ENCODE assay signal across 8 mouse cellular contexts in the genomic region with DNA sequence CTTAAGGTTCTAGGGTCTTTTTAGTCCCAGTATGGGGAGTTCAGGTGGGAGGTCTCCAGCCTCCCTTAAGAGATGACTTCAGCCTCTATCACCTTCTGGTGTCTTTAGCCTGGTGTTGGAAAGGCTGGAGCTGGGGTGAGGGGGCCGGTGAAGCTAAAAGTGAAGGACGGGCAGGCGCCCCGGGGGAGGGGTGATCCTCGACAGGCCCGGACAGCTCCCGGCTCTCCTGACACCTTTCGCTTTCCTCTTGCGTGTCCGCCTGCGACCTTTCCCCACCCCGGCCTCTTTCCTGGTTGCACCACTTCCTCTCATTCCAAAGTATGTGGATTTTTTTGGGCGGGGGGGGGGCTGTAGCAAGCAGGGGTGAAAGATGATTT. TPM values are rescaled to one million over a fixed set of nuclear protein-coding genes. Genes with fewer than 3 reads are reported as not detected.
DNase-seq lines count a peak whose midpoint lies in the region; ATAC-seq and TF ChIP-seq lines count a peak whose summit lies in the region.

No protein-coding gene starts in this region.

- no peaks in the 10 kb centered on the region for H3K79me2 ChIP-seq in macrophage (ENCODE audit: inconsistent target)

- H3K4me2 ChIP-seq in kidney, embryonic 15.5 days: peak overlapping the region; percentile 92
- peak overlapping the region; percentile 91 for H3K4me2 ChIP-seq in forebrain, postnatal 0 days (ENCODE audit: low read depth)

- no peak overlapping the region for H3K27ac ChIP-seq in kidney, embryonic 15.5 days
- no peak overlapping the region for H3K27ac ChIP-seq in forebrain, postnatal 0 days (ENCODE audit: low read depth, low read length)
- no peak overlapping the region for H3K27ac ChIP-seq in macrophage

- H3K9me3 ChIP-seq in kidney, embryonic 15.5 days (replicated peaks): no peaks in the 10 kb centered on the region
- no peaks in the 10 kb centered on the region for H3K9me3 ChIP-seq in forebrain, postnatal 0 days (ENCODE audit: low read length)

- no peak for TF ChIP-seq CTCF in forebrain, postnatal 0 days (IDR thresholded peaks at IDR 0.05; ENCODE audit: low read depth)

- peak overlapping the region; percentile 59 for H3K4me3 ChIP-seq in kidney, embryonic 15.5 days (replicated peaks)
- peak overlapping the region; percentile 46 for H3K4me3 ChIP-seq in forebrain, postnatal 0 days (ENCODE audit: low read depth, low read length)
- H3K4me3 ChIP-seq in macrophage (ENCODE audit: inconsistent target): peak overlapping the region; percentile 23; the same call in 1 of the 2 replicates

- no peak overlapping the region for H3K9ac ChIP-seq in kidney, embryonic 15.5 days
- H3K9ac ChIP-seq in forebrain, postnatal 0 days: peak overlapping the region; percentile 40; the same call in 1 of the 2 replicates

- peaks cover 51% of the 10 kb centered on the region for H3K27me3 ChIP-seq in kidney, embryonic 15.5 days
- H3K27me3 ChIP-seq in forebrain, postnatal 0 days (ENCODE audit: insufficient read depth, low read length): peaks cover 26% of the 10 kb centered on the region

- 2% methylated on average over 13 of the region's 13 CpGs for WGBS in kidney, embryonic 15.5 days
- 10% methylated on average over 13 of the region's 13 CpGs for WGBS in forebrain, postnatal 0 days
- 29% methylated on average over 13 of the region's 13 CpGs for WGBS in macrophage (ENCODE audit: missing documents)

- H3K4me1 ChIP-seq in kidney, embryonic 15.5 days: peaks cover 50% of the 10 kb centered on the region
- H3K4me1 ChIP-seq in forebrain, postnatal 0 days (ENCODE audit: insufficient read depth): no peaks in the 10 kb centered on the region

- no peaks in the 10 kb centered on the region for H3K36me3 ChIP-seq in kidney, embryonic 15.5 days
- no peaks in the 10 kb centered on the region for H3K36me3 ChIP-seq in forebrain, postnatal 0 days (ENCODE audit: insufficient read depth)
- H3K36me3 ChIP-seq in macrophage (ENCODE audit: inconsistent target): no peaks in the 10 kb centered on the region

- no peak for ATAC-seq in kidney, embryonic 15.5 days (replicated peaks; ENCODE audit: low FRiP score)
- no peak for ATAC-seq in forebrain, postnatal 0 days

- DNase-seq in kidney, adult 11 months: no peak
- DNase-seq in Muller cell, postnatal 12 days (ENCODE audit: inconsistent ontology term): peak; percentile 77
- no peak for DNase-seq in forebrain, postnatal 0 days
- no peak for DNase-seq in right cerebral cortex, postnatal 10 days (ENCODE audit: low spot score in 2 of 2)
- DNase-seq in cerebellum, postnatal 14 days: no peak
- DNase-seq in cerebellum, postnatal 36 days: no peak

RNA-seq across cellular contexts. Expression of a gene that starts 9.8 kb away (rescaled TPM):
- polyA plus RNA-seq in kidney, embryonic 15.5 days (2015; fragmentation: Nextera tagmentation; extraction: Ambion mirVana): 0.08 and 0.22 TPM in 2 replicates
- 0.08 and 0.43 TPM in 2 replicates for total RNA-seq in forebrain, postnatal 0 days (2014; rRNA removed)
- polyA plus RNA-seq in forebrain, postnatal 0 days (2015; fragmentation: Nextera tagmentation; extraction: Ambion mirVana): 0.05 and 0.22 TPM in 2 replicates
- total RNA-seq in macrophage (2018; cell fraction: chromatin; rRNA removed): 10 to 100 TPM in 5 of 26 experiments, 1 to 10 TPM in 4, under 1 TPM in 8, not detected in 9; 0.13 to 94.1 (median 1.3) TPM
- total RNA-seq in macrophage (2018; cell fraction: cytosol; rRNA removed): 10 to 100 TPM in 3 of 26 experiments, 1 to 10 TPM in 2, under 1 TPM in 17, not detected in 4; 0.03 to 32.8 (median 0.21) TPM
- 100 to 1,000 TPM in 1 of 26 experiments, 10 to 100 TPM in 3, 1 to 10 TPM in 7, under 1 TPM in 10, not detected in 5; 0.17 to 116 (median 1.0) TPM for total RNA-seq in macrophage (2018; cell fraction: nucleus; rRNA removed)
- 0.06 to 0.14 TPM in 2 of 3 replicates, not detected in the other for polyA plus RNA-seq in macrophage (2018)

RNA-seq across cellular contexts. Expression of a gene that starts 31.0 kb away (rescaled TPM):
- polyA plus RNA-seq in kidney, embryonic 15.5 days (2015; fragmentation: Nextera tagmentation; extraction: Ambion mirVana): not detected in 2 replicates
- total RNA-seq in forebrain, postnatal 0 days (2014; rRNA removed): 0.05 TPM in 1 of 2 replicates, not detected in the other
- 0.13 and 0.14 TPM in 2 replicates for polyA plus RNA-seq in forebrain, postnatal 0 days (2015; fragmentation: Nextera tagmentation; extraction: Ambion mirVana)
- 100 to 1,000 TPM in 1 of 26 experiments, 10 to 100 TPM in 21, 1 to 10 TPM in 4; 5.0 to 109 (median 19.2) TPM for total RNA-seq in macrophage (2018; cell fraction: chromatin; rRNA removed)
- total RNA-seq in macrophage (2018; cell fraction: cytosol; rRNA removed): 100 to 1,000 TPM in 7 of 26 experiments, 10 to 100 TPM in 16, 1 to 10 TPM in 3; 6.2 to 178 (median 25.6) TPM
- 100 to 1,000 TPM in 8 of 26 experiments, 10 to 100 TPM in 18; 12.8 to 152 (median 30.9) TPM for total RNA-seq in macrophage (2018; cell fraction: nucleus; rRNA removed)
- 9.4 to 10.8 TPM (median 9.9 TPM) in 3 replicates for polyA plus RNA-seq in macrophage (2018)

RNA-seq across cellular contexts. Expression of a gene that starts 49.2 kb away (rescaled TPM):
- polyA plus RNA-seq in kidney, embryonic 15.5 days (2015; fragmentation: Nextera tagmentation; extraction: Ambion mirVana): 6.0 and 6.5 TPM in 2 replicates
- 5.0 and 6.9 TPM in 2 replicates for total RNA-seq in forebrain, postnatal 0 days (2014; rRNA removed)
- 4.2 and 4.9 TPM in 2 replicates for polyA plus RNA-seq in forebrain, postnatal 0 days (2015; fragmentation: Nextera tagmentation; extraction: Ambion mirVana)
- 1 to 10 TPM in 12 of 26 experiments, under 1 TPM in 7, not detected in 7; 0.44 to 4.1 (median 1.3) TPM for total RNA-seq in macrophage (2018; cell fraction: chromatin; rRNA removed)
- total RNA-seq in macrophage (2018; cell fraction: cytosol; rRNA removed): 1 to 10 TPM; 1.1 to 5.2 (median 2.6) TPM
- total RNA-seq in macrophage (2018; cell fraction: nucleus; rRNA removed): 1 to 10 TPM in 16 of 26 experiments, under 1 TPM in 7, not detected in 3; 0.30 to 3.1 (median 1.4) TPM
- 2.2 to 3.4 TPM (median 2.2 TPM) in 3 replicates for polyA plus RNA-seq in macrophage (2018)
